Mouse (Mus musculus) spleen, adult 12 weeks (tissue): ENCODE data around the gene Adamtsl4.

Source experiments
- DNase-seq: peaks from one replicate; pipeline ENCODE4 v3.0.0; 2022; ENCODE audit warnings: low spot score

Gene Adamtsl4

DNA sequence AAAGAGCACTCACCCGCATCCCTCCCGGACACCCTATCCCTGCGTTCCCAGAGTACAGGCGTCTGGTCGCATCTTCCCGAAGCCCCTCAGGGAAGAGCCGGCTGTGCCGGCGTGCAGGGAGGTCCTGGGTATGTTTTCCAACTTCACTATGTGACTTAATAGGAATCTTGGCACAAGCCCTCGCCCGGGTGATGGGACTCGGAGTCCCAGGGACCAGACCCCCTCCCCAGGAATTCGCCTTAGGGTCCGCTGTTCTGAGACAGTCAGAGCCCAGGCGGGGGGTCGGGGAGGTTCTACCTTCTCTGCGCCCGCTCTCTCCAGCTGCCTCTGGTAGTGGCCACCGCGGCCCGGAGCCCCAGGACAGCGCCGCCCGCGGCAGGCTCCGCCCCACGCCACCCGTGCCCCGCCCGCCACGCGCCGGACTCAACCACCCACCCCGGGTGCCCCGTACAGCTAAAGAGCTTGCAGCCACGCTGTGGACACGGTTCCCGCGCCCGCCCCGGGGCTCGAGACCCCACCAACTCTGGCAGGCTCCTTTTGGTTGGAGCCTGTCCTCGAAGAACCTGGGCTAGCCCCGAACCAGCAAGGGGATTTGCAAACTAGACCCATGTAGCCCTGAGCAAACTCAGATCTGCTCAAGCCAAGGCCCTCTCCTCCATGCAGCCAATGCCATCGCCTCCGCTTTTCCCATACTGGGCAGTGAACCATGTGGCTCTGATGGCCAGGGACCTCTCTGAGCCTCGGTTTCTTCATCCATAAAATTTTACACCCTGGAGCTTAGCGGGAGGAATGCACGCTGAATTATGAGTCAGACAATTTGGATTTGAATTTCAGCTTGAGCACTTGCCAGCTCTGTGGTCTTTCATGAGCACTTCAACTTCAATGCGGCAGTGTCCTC is at the start of gene Adamtsl4:
TSS of gene Adamtsl4 (minus strand) at position 394 of the 898 bp plus-strand sequence.
- peak; percentile 50 for DNase-seq

- DNase-seq = no peak
These were observed 47.5 kb upstream of the Adamtsl4 start for GRCm38 (mm10) chr3:95735071-95735670.

GRCm38 (mm10) chr3:95734092-95734702 is 46.5 kb upstream of the Adamtsl4 start:
- DNase-seq = no peak

- no peak for DNase-seq
These were observed 45.2 kb upstream of the Adamtsl4 start for GRCm38 (mm10) chr3:95732744-95733521.

DNA sequence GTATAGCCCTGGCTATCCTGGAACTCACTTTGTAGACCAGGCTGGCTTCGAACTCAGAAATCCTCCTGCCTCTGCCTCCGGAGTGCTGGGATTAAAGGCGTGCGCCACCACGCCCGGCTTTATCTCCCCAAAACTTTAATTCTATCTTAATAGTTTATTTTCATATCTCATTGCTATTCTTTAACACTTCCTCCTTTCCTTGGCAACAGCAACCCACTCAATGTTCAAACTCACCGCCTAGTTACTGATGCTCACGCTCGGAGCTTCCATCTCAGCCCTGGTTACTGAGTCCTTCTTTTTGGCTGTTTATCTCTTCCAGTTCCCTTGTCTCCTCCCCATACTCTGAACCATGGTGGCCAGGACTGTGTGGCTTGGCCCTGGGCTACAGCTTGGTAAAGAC is 44.6 kb upstream of the Adamtsl4 start:
- no peak for DNase-seq

DNA sequence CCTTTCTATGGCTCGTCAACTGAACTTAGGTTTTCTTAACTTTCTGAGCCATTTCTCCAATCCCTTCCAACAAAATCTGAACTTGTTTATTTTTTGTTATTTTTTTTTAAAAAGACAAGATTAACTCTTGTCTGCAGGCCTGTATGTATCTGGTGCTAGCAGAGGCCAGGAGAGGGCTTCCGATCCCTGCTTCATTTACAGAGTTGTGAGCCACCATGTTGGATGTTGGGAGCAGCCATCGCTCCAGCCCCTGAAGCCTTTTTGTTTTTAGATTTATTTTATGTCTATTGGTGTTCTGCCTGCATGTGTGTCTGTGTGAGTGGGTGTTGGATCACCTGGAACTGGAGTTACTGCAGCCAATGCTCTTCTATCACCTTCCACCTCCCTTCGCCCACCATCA is 44.1 kb upstream of the Adamtsl4 start:
- no peak for DNase-seq

GRCm38 (mm10) chr3:95730431-95730830 is 42.7 kb upstream of the Adamtsl4 start:
- no peak for DNase-seq

DNA sequence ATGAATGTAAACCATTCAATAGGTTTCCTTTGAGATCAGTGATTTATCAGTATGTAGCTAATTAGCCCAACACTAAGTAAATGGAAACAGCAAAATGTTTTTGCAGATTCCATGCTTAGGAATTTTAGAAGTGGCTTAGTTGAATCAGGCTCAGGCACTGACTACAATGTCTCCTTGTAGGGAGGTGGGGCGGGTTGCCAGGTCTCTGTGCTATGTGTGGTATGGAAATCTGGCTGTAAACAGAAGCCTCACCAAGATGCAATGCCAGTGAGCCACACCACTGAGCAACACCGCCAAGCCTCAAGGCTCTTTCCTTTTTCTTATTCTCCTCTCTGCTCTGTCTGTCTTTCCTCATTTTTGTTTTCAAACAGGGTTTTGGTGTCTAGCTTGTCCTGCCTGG is 41.2 kb upstream of the Adamtsl4 start:
- DNase-seq = no peak

DNA sequence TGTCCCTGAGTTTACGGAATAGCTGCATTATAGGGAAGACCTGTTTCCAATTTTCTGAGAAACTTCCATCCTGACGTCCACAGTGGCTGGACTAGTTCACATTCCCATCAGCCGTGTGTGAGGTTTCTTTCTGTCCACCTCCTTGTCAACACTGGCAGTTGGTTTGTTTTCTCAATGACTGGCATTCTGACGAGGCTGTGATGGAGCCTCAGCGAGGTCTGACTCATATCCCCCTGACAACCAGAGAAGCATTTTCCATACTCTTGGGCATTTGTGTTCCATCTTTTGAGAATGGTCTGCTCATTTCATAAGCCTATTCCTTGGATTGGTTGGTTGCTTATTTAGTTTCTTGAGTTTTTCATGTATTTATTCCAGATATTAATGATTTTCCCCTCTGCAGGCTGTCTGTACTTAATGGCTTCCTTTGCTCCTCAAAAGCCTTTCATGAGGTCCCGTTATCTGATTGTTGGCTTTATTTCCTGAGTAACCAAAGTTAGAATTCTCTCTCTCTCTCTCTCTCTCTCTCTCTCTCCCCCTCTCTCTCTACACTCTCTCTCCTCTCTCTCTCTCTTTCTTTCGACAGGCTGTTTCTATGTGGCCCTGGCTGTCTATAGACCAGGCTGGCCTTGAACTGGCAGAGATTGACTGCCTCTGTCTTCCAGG is 39.1 kb upstream of the Adamtsl4 start:
- no peak for DNase-seq

DNA sequence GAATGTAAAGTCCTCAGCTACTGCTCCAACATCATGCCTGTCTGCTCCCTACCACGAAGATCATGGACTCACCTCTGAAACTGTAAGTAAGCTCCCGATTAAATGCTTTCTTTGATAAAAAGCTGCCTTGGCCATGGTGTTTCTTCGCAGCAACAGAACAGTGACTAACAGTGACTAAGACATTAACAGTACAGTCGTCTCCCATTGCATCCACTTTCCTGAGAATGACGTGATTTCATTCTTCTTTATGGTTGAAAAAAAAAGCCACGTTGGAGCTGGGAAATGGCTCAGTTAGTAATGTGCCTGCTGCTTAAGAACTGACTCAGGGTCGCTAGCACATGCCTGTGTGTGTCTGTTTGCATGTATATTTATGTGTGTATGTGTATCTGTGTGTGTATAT is 38.1 kb upstream of the Adamtsl4 start:
- DNase-seq = no peak

- DNase-seq = no peak
These were observed 34.7 kb upstream of the Adamtsl4 start for GRCm38 (mm10) chr3:95722386-95722785.

- DNase-seq = no peak
These were observed 30.4 kb upstream of the Adamtsl4 start for GRCm38 (mm10) chr3:95718153-95718552.

DNA sequence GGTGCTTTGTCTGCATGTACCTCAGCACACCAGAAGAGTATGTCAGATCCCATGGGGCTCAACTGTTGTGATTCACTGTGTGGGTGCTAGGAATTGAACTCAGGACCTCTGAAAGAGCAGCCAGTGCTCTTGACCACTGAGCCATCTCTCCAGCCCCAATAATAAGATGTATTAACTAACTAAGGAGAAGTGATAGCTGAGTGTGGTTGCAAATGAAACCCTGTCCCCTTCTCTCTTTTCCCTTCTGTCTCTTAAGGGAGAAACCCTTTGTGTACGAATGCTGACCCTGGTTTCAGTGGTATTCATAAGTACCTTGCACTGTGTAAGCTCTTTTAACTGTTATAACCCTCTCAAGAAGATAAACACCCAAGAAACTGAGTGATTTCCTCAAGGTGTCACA is 28.4 kb upstream of the Adamtsl4 start:
- DNase-seq = no peak

DNA sequence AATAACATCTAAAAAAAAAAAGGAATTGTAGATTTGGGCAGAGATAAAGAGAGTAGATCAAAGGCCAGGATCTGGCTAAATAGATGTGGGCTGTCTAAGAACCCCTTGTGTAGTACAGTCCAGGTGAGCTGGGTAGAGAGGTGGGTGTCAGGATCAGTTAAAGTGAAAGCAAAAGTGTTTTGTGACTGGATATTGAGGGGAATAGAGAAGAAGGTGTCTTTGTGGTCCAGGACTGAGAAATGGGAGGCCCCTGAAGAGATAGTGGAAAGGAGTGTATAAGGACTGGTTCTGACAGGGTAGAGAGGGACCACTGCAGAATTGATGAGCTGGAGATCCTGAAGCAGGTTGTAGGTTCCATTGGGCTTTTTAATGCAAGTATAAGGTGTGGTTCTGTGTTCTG is 22.2 kb upstream of the Adamtsl4 start:
- no peak for DNase-seq

DNA sequence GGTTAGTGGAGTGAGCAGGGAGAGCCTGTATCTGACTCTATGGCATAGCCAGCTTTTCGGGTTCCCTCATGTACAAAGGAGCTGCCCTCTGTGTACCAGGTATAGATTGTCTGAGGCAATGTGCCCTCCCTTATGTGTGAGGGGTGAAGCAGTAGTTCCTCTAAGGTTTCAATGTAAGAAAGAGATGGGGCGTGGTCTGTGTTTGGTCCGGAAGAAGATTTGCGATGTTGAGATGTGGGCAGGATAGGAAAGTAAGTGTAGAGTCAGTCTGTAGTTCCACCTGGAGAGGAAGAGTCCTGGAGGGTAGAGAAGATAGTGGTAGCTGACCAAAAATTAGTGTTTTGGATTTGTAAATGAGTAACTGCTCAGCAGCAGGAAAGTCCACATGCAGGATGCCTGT is 21.3 kb upstream of the Adamtsl4 start:
- no peak for DNase-seq

DNA sequence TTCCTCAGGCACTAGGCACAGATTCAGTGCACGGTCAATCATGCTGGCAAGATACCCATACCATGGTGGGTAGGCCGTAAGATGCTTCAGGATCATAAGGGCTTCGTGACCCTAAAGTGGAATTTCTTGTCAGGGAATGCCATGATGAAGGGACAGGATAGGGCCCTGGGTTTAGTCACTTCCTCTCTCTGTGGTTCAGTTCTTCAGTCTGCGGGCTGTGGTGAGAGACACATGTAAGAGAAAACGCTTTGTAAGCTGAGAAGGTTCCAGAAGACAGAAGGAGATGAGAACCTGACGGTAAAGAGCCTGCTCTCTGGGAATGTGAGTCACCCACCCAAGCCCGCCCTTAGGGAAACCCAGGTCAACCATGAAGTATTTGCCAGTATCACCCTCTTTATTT is 19.8 kb upstream of the Adamtsl4 start:
- DNase-seq = no peak

- DNase-seq = no peak
These were observed 18.6 kb upstream of the Adamtsl4 start for GRCm38 (mm10) chr3:95706273-95706672.

DNA sequence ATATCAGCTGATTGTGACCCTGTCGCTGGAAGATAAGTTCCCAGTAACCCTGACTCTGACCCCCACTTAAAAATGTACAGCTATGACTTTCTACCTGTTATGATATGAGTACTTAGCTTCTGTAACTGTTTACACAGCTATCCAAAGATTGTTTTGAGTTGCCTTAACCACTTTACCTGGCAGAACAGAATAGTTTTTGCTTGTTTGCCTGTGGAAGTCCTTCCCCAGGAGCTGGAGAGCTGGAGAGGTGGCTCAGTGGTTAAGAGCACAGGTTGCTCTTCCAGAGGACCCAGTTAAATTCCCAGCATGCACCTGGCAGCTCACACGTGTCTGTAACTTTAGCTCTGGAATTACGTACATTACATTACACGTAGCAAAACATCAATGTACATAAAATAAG is 16.9 kb upstream of the Adamtsl4 start:
- no peak for DNase-seq

DNA sequence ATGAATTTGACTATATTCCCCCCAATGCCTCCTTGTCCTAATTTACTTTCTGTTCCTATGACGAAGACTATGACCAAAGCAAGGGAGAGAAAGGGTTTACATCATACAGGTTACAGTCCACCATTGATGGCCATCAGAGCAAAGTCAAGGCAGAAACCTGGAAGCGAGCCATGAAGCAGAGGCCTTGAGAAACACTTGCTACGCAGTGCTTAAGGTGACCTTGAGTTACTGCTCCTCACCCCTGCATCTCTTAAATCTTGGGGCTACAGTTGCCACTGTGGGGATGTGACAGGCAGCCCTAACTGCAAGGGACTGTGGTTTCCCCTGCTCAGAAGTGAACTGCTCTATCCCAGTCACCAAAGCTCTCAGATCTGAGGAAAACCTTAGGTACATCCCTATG is 15.6 kb upstream of the Adamtsl4 start:
- DNase-seq = no peak

- DNase-seq = no peak
These were observed 14.3 kb upstream of the Adamtsl4 start for GRCm38 (mm10) chr3:95701877-95702540.

GRCm38 (mm10) chr3:95701085-95701484 is 13.4 kb upstream of the Adamtsl4 start:
- no peak for DNase-seq
